Comparison of ENCODE assay signal across 8 mouse cellular contexts in the genomic region with DNA sequence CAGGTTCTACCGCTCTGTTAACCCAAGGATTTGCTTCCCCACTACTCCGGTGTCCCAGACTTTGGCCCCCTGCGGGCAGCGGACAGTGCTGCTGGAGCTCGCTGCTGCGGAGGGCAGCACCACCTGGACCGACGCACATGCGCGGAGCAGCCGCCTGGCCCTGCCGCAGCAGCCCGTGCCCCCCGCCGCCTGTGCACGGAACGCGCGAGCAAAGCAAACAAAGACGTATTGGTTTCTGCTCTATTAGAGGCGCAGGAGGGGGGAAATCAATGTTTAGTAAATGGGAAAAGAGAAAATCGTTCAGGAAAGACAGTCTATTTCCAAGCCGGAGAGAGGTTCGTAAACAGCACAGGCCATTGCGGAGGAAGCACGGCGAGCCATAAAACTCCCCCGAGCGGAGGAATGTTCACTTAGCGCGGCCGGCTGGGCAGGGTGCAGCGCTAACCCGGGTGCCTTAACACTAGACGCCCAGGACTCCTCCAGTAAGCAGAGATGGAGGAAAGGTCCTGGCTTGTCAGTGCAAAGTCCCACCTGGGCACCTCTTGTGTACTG. TPM values are rescaled to one million over a fixed set of nuclear protein-coding genes. Genes with fewer than 3 reads are reported as not detected.
DNase-seq lines count a peak whose midpoint lies in the region; ATAC-seq and TF ChIP-seq lines count a peak whose summit lies in the region.

No protein-coding gene starts in this region.

- WGBS in heart, embryonic 13.5 days, result under 1% methylated on average over 35 of the region's 35 CpGs
- WGBS in forebrain, embryonic 14.5 days, result under 1% methylated on average over 35 of the region's 35 CpGs
- WGBS in limb, embryonic 13.5 days, result under 1% methylated on average over 35 of the region's 35 CpGs
- WGBS in small intestine, adult 2 months, result under 1% methylated on average over 35 of the region's 35 CpGs
- WGBS in thymus, adult 2 months, result 2% methylated on average over 35 of the region's 35 CpGs

- H3K36me3 ChIP-seq in heart, embryonic 13.5 days, result no peaks in the 10 kb centered on the region
- no peaks in the 10 kb centered on the region for H3K36me3 ChIP-seq in forebrain, embryonic 14.5 days (ENCODE audit: control insufficient read depth, insufficient read depth, low read length)
- no peaks in the 10 kb centered on the region for H3K36me3 ChIP-seq in limb, embryonic 13.5 days
- H3K36me3 ChIP-seq in small intestine, adult 2 months (ENCODE audit: control insufficient read depth, insufficient read depth, low read length), result no peaks in the 10 kb centered on the region
- H3K36me3 ChIP-seq in thymus, adult 2 months (ENCODE audit: control insufficient read depth, insufficient read depth, low read length), result no peaks in the 10 kb centered on the region

- ATAC-seq in heart, embryonic 13.5 days (ENCODE audit: extremely low read depth, insufficient number of reproducible peaks, low FRiP score, low TSS enrichment), result no peak
- ATAC-seq in forebrain, embryonic 14.5 days, result peak; percentile 78
- no peak for ATAC-seq in limb, embryonic 13.5 days (ENCODE audit: low FRiP score, low read depth)

- H3K4me3 ChIP-seq in heart, embryonic 13.5 days, result peak overlapping the region; percentile 56
- peak overlapping the region; percentile 35 for H3K4me3 ChIP-seq in forebrain, embryonic 14.5 days (ENCODE audit: low read depth, low read length)
- peak overlapping the region; percentile 46 for H3K4me3 ChIP-seq in limb, embryonic 13.5 days
- H3K4me3 ChIP-seq in small intestine, adult 2 months (ENCODE audit: low read depth, low read length), result peak overlapping the region; percentile 2; the same call in 1 of the 2 replicates
- no peak overlapping the region for H3K4me3 ChIP-seq in thymus, adult 2 months (ENCODE audit: control insufficient read depth, insufficient read depth, low read length)

- peak overlapping the region; percentile 66 for H3K9ac ChIP-seq in heart, embryonic 13.5 days
- H3K9ac ChIP-seq in forebrain, embryonic 14.5 days (ENCODE audit: low read length), result peak overlapping the region; percentile 63
- H3K9ac ChIP-seq in limb, embryonic 13.5 days, result peak overlapping the region; percentile 48

- TF ChIP-seq CTCF in small intestine, adult 2 months (IDR thresholded peaks at IDR 0.05; ENCODE audit: extremely low read depth, insufficient read length, insufficient replicate concordance, low read depth, low read length), result no peak
- TF ChIP-seq CTCF in thymus, adult 2 months (IDR thresholded peaks at IDR 0.05; ENCODE audit: borderline replicate concordance, control insufficient read depth, extremely low read depth, insufficient read depth, low read length, poor library complexity), result no peak

- no peaks in the 10 kb centered on the region for H3K9me3 ChIP-seq in heart, embryonic 13.5 days
- no peaks in the 10 kb centered on the region for H3K9me3 ChIP-seq in forebrain, embryonic 14.5 days (replicated peaks; ENCODE audit: control insufficient read depth, low read length)
- no peaks in the 10 kb centered on the region for H3K9me3 ChIP-seq in limb, embryonic 13.5 days

- peak overlapping the region; percentile 71 for H3K4me2 ChIP-seq in heart, embryonic 13.5 days
- H3K4me2 ChIP-seq in forebrain, embryonic 14.5 days (ENCODE audit: low read length), result peak overlapping the region; percentile 72
- peak overlapping the region; percentile 73 for H3K4me2 ChIP-seq in limb, embryonic 13.5 days (replicated peaks)

- peaks cover 97% of the 10 kb centered on the region for H3K27me3 ChIP-seq in heart, embryonic 13.5 days (replicated peaks)
- peaks cover 43% of the 10 kb centered on the region for H3K27me3 ChIP-seq in forebrain, embryonic 14.5 days (replicated peaks; ENCODE audit: control insufficient read depth, insufficient read depth, low read length)
- H3K27me3 ChIP-seq in limb, embryonic 13.5 days, result peaks cover 99% of the 10 kb centered on the region
- peaks cover 18% of the 10 kb centered on the region for H3K27me3 ChIP-seq in small intestine, adult 2 months (ENCODE audit: control insufficient read depth, insufficient read depth, low read length)
- H3K27me3 ChIP-seq in thymus, adult 2 months (ENCODE audit: control insufficient read depth, insufficient read depth, low read length), result peaks cover 15% of the 10 kb centered on the region

- no peak overlapping the region for H3K27ac ChIP-seq in heart, embryonic 13.5 days (replicated peaks)
- H3K27ac ChIP-seq in forebrain, embryonic 14.5 days (ENCODE audit: low read depth, low read length), result peak overlapping the region; percentile 31; the same call in 1 of the 2 replicates
- H3K27ac ChIP-seq in limb, embryonic 13.5 days, result no peak overlapping the region
- H3K27ac ChIP-seq in small intestine, adult 2 months (ENCODE audit: insufficient read depth, low read depth, low read length), result no peak overlapping the region
- H3K27ac ChIP-seq in thymus, adult 2 months (ENCODE audit: control insufficient read depth, insufficient read depth, low read length), result no peak overlapping the region

- no peak for DNase-seq in heart, adult 18-20 months
- DNase-seq in cerebellum, adult 11 months, result peak; percentile 60
- peak; percentile 62 for DNase-seq in forebrain, embryonic 14.5 days (ENCODE audit: low spot score)
- DNase-seq in thymus, adult 2 months, result no peak
- no peak for DNase-seq in urinary bladder, postnatal 14 days (ENCODE audit: low spot score)

- no peak for TF ChIP-seq POLR2A in small intestine, adult 2 months (IDR thresholded peaks at IDR 0.05; ENCODE audit: low read depth, low read length)
- TF ChIP-seq POLR2A in thymus, adult 2 months (IDR thresholded peaks at IDR 0.05; ENCODE audit: control insufficient read depth, extremely low read depth, insufficient read depth, low read length, poor library complexity), result no peak

- peaks cover 14% of the 10 kb centered on the region for H3K4me1 ChIP-seq in heart, embryonic 13.5 days
- peaks cover 10% of the 10 kb centered on the region; the same call in 1 of the 2 replicates for H3K4me1 ChIP-seq in forebrain, embryonic 14.5 days (ENCODE audit: control insufficient read depth, insufficient read depth, low read length)
- H3K4me1 ChIP-seq in limb, embryonic 13.5 days, result peaks cover 11% of the 10 kb centered on the region
- no peaks in the 10 kb centered on the region for H3K4me1 ChIP-seq in small intestine, adult 2 months (ENCODE audit: control insufficient read depth, insufficient read depth, insufficient read length, low read length)
- H3K4me1 ChIP-seq in thymus, adult 2 months (replicated peaks; ENCODE audit: control insufficient read depth, insufficient read depth, low read length), result no peaks in the 10 kb centered on the region

RNA-seq across cellular contexts. Expression of a gene that starts 21.4 kb away (rescaled TPM):
- polyA plus RNA-seq in heart, embryonic 13.5 days (2015; fragmentation: Nextera tagmentation; extraction: Ambion mirVana), result 3.8 and 4.1 TPM in 2 replicates
- 10 to 100 TPM; 14.8 TPM for total RNA-seq in heart, adult 18-20 months (2021)
- 4.2 and 4.3 TPM in 2 replicates for polyA plus RNA-seq in forebrain, embryonic 14.5 days (2014; fragmentation: Nextera tagmentation; extraction: Ambion mirVana)
- polyA plus RNA-seq in limb, embryonic 13.5 days (2015; fragmentation: Nextera tagmentation; extraction: Ambion mirVana), result 0.56 and 0.68 TPM in 2 replicates
- 2.9 and 5.3 TPM in 2 replicates for polyA plus RNA-seq in small intestine, adult 2 months (2012; rRNA removed)
- polyA plus RNA-seq in thymus, adult 2 months (2012; rRNA removed), result 7.7 and 8.9 TPM in 2 replicates

RNA-seq across cellular contexts. Expression of a gene that starts 37.6 kb away (rescaled TPM):
- polyA plus RNA-seq in heart, embryonic 13.5 days (2015; fragmentation: Nextera tagmentation; extraction: Ambion mirVana), result 0.79 and 1.1 TPM in 2 replicates
- total RNA-seq in heart, adult 18-20 months (2021), result 1 to 10 TPM; 3.5 to 5.3 TPM
- 2.0 and 2.3 TPM in 2 replicates for polyA plus RNA-seq in forebrain, embryonic 14.5 days (2014; fragmentation: Nextera tagmentation; extraction: Ambion mirVana)
- polyA plus RNA-seq in limb, embryonic 13.5 days (2015; fragmentation: Nextera tagmentation; extraction: Ambion mirVana), result 1.1 TPM in 2 replicates
- polyA plus RNA-seq in small intestine, adult 2 months (2012; rRNA removed), result 0.10 and 0.25 TPM in 2 replicates
- 0.91 and 1.2 TPM in 2 replicates for polyA plus RNA-seq in thymus, adult 2 months (2012; rRNA removed)

RNA-seq across cellular contexts. Expression of a gene that starts 39.9 kb away (rescaled TPM):
- polyA plus RNA-seq in heart, embryonic 13.5 days (2015; fragmentation: Nextera tagmentation; extraction: Ambion mirVana), result 11.4 and 12.0 TPM in 2 replicates
- 10 to 100 TPM; 20.4 to 22.7 TPM for total RNA-seq in heart, adult 18-20 months (2021)
- polyA plus RNA-seq in forebrain, embryonic 14.5 days (2014; fragmentation: Nextera tagmentation; extraction: Ambion mirVana), result 14.0 and 15.7 TPM in 2 replicates
- 12.6 and 14.4 TPM in 2 replicates for polyA plus RNA-seq in limb, embryonic 13.5 days (2015; fragmentation: Nextera tagmentation; extraction: Ambion mirVana)
- polyA plus RNA-seq in small intestine, adult 2 months (2012; rRNA removed), result 9.8 and 9.9 TPM in 2 replicates
- polyA plus RNA-seq in thymus, adult 2 months (2012; rRNA removed), result 23.6 and 25.5 TPM in 2 replicates

Comparison
In these comparisons a context has a peak if more than half of its experiments do, and no peak if none do; other contexts are left out.
1. DNase-seq: peak in cerebellum, adult 11 months (single experiment) and forebrain, embryonic 14.5 days (single experiment); none in heart, adult 18-20 months (0 of 2), thymus, adult 2 months (single experiment) and urinary bladder, postnatal 14 days (single experiment).
2. Peak in every context shown above with its lines, with median percentiles within 50 percentile points of each other: H3K4me2 ChIP-seq and H3K9ac ChIP-seq.